Mouse (Mus musculus): ENCODE results near the gene Zfp367. TPM values are rescaled to one million over a fixed set of nuclear protein-coding genes. Genes with fewer than 3 reads are reported as not detected.

The Zfp367 gene
- polyA plus RNA-seq, 1 experiment from 2014 or later, result 11.7 TPM

- H3K4me3 ChIP-seq (ENCODE audit: low read depth, low read length), result no peak overlapping the region
- H3K9me3 ChIP-seq (ENCODE audit: low read length), result no peaks in the 10 kb centered on the region
- DNase-seq (no peak), ATAC-seq (peak; percentile 89)
- peak overlapping the region; percentile 50; the same call in 1 of the 2 replicates for H3K27ac ChIP-seq (ENCODE audit: low read depth)
- H3K27me3 ChIP-seq (ENCODE audit: insufficient read depth, low read length), result no peaks in the 10 kb centered on the region
- no peaks in the 10 kb centered on the region for H3K36me3 ChIP-seq (replicated peaks; ENCODE audit: insufficient read depth, low read length)
- WGBS (ENCODE audit: insufficient replicate concordance), result 38% methylated on average over 6 of the region's 6 CpGs
- H3K9ac ChIP-seq (replicated peaks), result no peak overlapping the region
- peaks cover 7% of the 10 kb centered on the region for H3K4me1 ChIP-seq (ENCODE audit: insufficient read depth)
- TF ChIP-seq EP300 (IDR thresholded peaks at IDR 0.05; ENCODE audit: low read depth), result no peak
- TF ChIP-seq CTCF (IDR thresholded peaks at IDR 0.05; ENCODE audit: low read depth), result no peak
- no peak overlapping the region for H3K4me2 ChIP-seq (ENCODE audit: low read depth, low read length)
Measured at GRCm38 (mm10) chr13:64123491-64124188, 29.4 kb downstream of the Zfp367 start.

- ATAC-seq (no peak), DNase-seq (no peak)
- Histone ChIP-seq H3K36me3 (replicated peaks; ENCODE audit: insufficient read depth, low read length) (peaks cover 2% of the 10 kb centered on the region; the same call in 1 of the 2 replicates), H3K9ac (replicated peaks) (no peak overlapping the region), H3K4me2 (ENCODE audit: low read depth, low read length) (no peak overlapping the region), H3K27ac (ENCODE audit: low read depth) (no peak overlapping the region), H3K27me3 (ENCODE audit: insufficient read depth, low read length) (no peaks in the 10 kb centered on the region), H3K9me3 (ENCODE audit: low read length) (no peaks in the 10 kb centered on the region), H3K4me3 (ENCODE audit: low read depth, low read length) (no peak overlapping the region), H3K4me1 (ENCODE audit: insufficient read depth) (peaks cover 4% of the 10 kb centered on the region; the same call in 1 of the 2 replicates)
- TF ChIP-seq EP300 (IDR thresholded peaks at IDR 0.05; ENCODE audit: low read depth), result no peak
- no peak for TF ChIP-seq CTCF (IDR thresholded peaks at IDR 0.05; ENCODE audit: low read depth)
- 48% methylated on average over 4 of the region's 4 CpGs for WGBS (ENCODE audit: insufficient replicate concordance)
Measured at GRCm38 (mm10) chr13:64120760-64121159, 32.2 kb downstream of the Zfp367 start.

- ATAC-seq, result no peak
- H3K9me3 ChIP-seq (ENCODE audit: low read length), result no peaks in the 10 kb centered on the region
- peaks cover 2% of the 10 kb centered on the region; the same call in 1 of the 2 replicates for H3K36me3 ChIP-seq (replicated peaks; ENCODE audit: insufficient read depth, low read length)
- no peaks in the 10 kb centered on the region for H3K27me3 ChIP-seq (ENCODE audit: insufficient read depth, low read length)
- no peak for TF ChIP-seq EP300 (IDR thresholded peaks at IDR 0.05; ENCODE audit: low read depth)
- TF ChIP-seq CTCF (IDR thresholded peaks at IDR 0.05; ENCODE audit: low read depth), result peak; percentile 52
- no peak overlapping the region for H3K4me3 ChIP-seq (ENCODE audit: low read depth, low read length)
- no peak overlapping the region for H3K4me2 ChIP-seq (ENCODE audit: low read depth, low read length)
- no peak overlapping the region for H3K27ac ChIP-seq (ENCODE audit: low read depth)
- no peaks in the 10 kb centered on the region for H3K4me1 ChIP-seq (ENCODE audit: insufficient read depth)
- no peak overlapping the region for H3K9ac ChIP-seq (replicated peaks)
- DNase-seq, result no peak
- WGBS (ENCODE audit: insufficient replicate concordance), result 40% methylated on average over 2 of the region's 2 CpGs
Measured at GRCm38 (mm10) chr13:64117442-64117841, 35.6 kb downstream of the Zfp367 start.

- Histone ChIP-seq H3K27me3 (ENCODE audit: insufficient read depth, low read length) (no peaks in the 10 kb centered on the region), H3K4me2 (ENCODE audit: low read depth, low read length) (no peak overlapping the region), H3K27ac (ENCODE audit: low read depth) (no peak overlapping the region), H3K9me3 (ENCODE audit: low read length) (no peaks in the 10 kb centered on the region), H3K4me3 (ENCODE audit: low read depth, low read length) (no peak overlapping the region), H3K4me1 (ENCODE audit: insufficient read depth) (peaks cover 12% of the 10 kb centered on the region), H3K36me3 (replicated peaks; ENCODE audit: insufficient read depth, low read length) (no peaks in the 10 kb centered on the region), H3K9ac (replicated peaks) (no peak overlapping the region)
- TF ChIP-seq EP300 (IDR thresholded peaks at IDR 0.05; ENCODE audit: low read depth) (no peak), CTCF (IDR thresholded peaks at IDR 0.05; ENCODE audit: low read depth) (no peak)
- no peak for ATAC-seq
- DNase-seq, result no peak
- whole genome bisulfite sequencing (ENCODE audit: insufficient replicate concordance), result 77% methylated on average over 1 of the region's 1 CpGs
Measured at GRCm38 (mm10) chr13:64110421-64110820, 42.6 kb downstream of the Zfp367 start.

GRCm38 (mm10) chr13:64108381-64108850, 44.6 kb downstream of the Zfp367 start:
- DNase-seq, result no peak
- no peak for TF ChIP-seq EP300 (IDR thresholded peaks at IDR 0.05; ENCODE audit: low read depth)
- no peak for TF ChIP-seq CTCF (IDR thresholded peaks at IDR 0.05; ENCODE audit: low read depth)
- Histone ChIP-seq H3K4me3 (ENCODE audit: low read depth, low read length) (no peak overlapping the region), H3K4me1 (ENCODE audit: insufficient read depth) (peaks cover 12% of the 10 kb centered on the region), H3K9ac (replicated peaks) (no peak overlapping the region), H3K9me3 (ENCODE audit: low read length) (no peaks in the 10 kb centered on the region), H3K36me3 (replicated peaks; ENCODE audit: insufficient read depth, low read length) (no peaks in the 10 kb centered on the region; the same call in 1 of the 2 replicates), H3K4me2 (ENCODE audit: low read depth, low read length) (no peak overlapping the region), H3K27me3 (ENCODE audit: insufficient read depth, low read length) (no peaks in the 10 kb centered on the region), H3K27ac (ENCODE audit: low read depth) (no peak overlapping the region; the same call in 1 of the 2 replicates)
- no peak for ATAC-seq
- 33% methylated on average over 5 of the region's 5 CpGs for WGBS (ENCODE audit: insufficient replicate concordance)

GRCm38 (mm10) chr13:64107535-64107934, 45.5 kb downstream of the Zfp367 start:
- TF ChIP-seq CTCF (IDR thresholded peaks at IDR 0.05; ENCODE audit: low read depth) (no peak), EP300 (IDR thresholded peaks at IDR 0.05; ENCODE audit: low read depth) (no peak)
- Histone ChIP-seq H3K27ac (ENCODE audit: low read depth) (peak overlapping the region; percentile 69), H3K9me3 (ENCODE audit: low read length) (no peaks in the 10 kb centered on the region), H3K4me1 (ENCODE audit: insufficient read depth) (peaks cover 12% of the 10 kb centered on the region), H3K27me3 (ENCODE audit: insufficient read depth, low read length) (no peaks in the 10 kb centered on the region), H3K36me3 (replicated peaks; ENCODE audit: insufficient read depth, low read length) (no peaks in the 10 kb centered on the region; the same call in 1 of the 2 replicates), H3K4me3 (ENCODE audit: low read depth, low read length) (no peak overlapping the region), H3K9ac (replicated peaks) (no peak overlapping the region), H3K4me2 (ENCODE audit: low read depth, low read length) (0 out of 2 replicates have a peak overlapping the region, but pooled peaks have one; percentile 23)
- WGBS (ENCODE audit: insufficient replicate concordance), result 24% methylated on average over 8 of the region's 8 CpGs
- DNase-seq (no peak), ATAC-seq (peak; percentile 33; the same call in 1 of the 2 replicates)

Data from liver, postnatal 0 days (tissue).